Mouse (Mus musculus) liver, embryonic 14 days (tissue): Measurements from ENCODE around the gene Zswim8. TPM values are rescaled to one million over a fixed set of nuclear protein-coding genes. Genes with fewer than 3 reads are reported as not detected.

Experiments
- polyA plus RNA-seq: library from polyadenylated mRNA; depleted of rRNA; stranded (reverse); fragments of >200 nt; gene quantifications from 2 replicates; pipeline ENCODE4 v1.2.3, GENCODE M21; 2012; rRNA removed

The Zswim8 gene
- polyA plus RNA-seq: 13.7 and 15.3 TPM in 2 replicates

DNA sequence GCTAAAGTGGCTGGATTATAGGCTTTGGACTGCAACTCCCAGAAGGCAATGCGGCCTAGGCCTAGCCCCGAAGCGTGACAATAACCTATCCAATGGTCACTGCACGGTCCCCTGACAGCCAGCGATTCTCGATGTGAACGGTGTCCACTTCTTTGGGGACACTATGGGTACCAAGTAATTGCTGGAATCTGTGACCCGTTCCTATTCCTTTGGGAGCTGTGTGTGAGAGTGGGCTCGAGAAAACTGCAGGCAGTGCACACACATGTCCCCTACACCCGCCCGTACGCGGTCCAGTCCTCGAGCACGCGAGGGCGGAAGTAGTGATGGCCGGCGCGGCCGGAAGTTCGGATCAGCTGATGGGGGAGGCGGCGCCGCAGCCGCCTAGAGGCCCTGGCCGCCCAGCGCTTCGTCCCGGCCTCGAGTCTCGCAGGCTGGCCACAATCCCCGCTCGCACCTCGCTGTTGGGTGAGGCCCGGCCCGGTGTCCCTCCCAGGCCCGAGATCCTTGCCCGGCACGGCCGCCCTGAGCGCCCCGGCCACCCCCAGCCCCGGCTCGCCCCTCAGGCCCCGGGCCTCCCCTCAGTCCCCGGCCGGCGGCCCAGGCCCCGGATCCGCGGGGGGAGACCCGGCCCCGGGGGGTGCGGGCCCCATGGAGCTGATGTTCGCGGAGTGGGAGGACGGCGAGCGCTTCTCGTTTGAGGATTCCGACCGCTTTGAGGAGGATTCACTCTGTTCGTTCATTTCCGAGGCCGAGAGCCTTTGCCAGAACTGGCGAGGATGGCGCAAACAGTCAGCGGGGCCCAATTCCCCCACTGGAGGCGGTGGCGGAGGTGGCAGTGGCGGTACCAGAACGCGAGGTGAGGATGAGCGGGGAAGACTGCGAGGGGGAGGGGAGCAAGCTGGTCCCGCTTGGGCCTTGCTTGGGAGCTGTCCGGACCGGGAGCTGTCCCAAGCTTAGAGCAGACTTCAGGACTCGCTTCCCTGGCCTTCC, at the start of gene Zswim8:
Zswim8 (plus strand) TSS at position 352 of the 990 bp plus-strand sequence.

DNA sequence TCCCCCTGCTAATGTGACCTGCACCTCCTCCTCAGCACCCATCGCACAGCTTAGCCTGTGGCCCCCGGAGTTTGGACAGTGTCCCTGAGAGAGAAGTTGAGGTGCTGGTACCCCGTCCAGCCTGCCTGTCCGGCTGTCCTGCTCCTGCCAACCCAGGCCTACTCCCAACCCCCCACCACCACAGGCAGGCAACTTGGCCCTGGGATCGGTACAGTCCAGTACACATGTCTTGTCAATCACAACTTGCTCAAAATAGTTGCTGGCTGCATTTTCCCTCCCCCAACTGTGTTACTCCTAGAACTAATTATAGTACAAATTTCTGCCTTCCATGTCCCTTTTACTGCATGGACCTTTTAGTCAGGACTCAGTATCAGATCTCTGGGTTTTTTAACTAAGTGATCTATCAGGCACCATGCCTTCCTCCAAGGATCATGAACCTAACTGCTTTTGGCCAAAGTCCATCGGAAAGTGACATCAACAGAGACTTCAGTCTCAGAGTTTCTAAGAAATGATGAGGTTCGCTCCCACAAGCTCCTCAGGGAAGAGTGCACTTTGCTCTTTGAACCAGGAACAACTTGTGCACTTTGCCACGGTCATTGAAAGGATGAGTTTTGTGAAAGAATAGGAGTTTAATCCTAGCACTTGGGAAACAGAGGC, 39.1 kb upstream of the Zswim8 start, which contains the start of gene Synpo2l:
Synpo2l (minus strand) TSS at position 201 of the 657 bp plus-strand sequence.

GRCm38 (mm10) chr14:20674064-20674833, 33.1 kb upstream of the Zswim8 start, which contains the start of gene Sec24c:
Sec24c (plus strand) TSS chr14:20674308.

GRCm38 (mm10) chr14:20694884-20695760, 12.2 kb upstream of the Zswim8 start, which contains the start of gene Fut11:
Fut11 (plus strand) TSS chr14:20694968.

DNA sequence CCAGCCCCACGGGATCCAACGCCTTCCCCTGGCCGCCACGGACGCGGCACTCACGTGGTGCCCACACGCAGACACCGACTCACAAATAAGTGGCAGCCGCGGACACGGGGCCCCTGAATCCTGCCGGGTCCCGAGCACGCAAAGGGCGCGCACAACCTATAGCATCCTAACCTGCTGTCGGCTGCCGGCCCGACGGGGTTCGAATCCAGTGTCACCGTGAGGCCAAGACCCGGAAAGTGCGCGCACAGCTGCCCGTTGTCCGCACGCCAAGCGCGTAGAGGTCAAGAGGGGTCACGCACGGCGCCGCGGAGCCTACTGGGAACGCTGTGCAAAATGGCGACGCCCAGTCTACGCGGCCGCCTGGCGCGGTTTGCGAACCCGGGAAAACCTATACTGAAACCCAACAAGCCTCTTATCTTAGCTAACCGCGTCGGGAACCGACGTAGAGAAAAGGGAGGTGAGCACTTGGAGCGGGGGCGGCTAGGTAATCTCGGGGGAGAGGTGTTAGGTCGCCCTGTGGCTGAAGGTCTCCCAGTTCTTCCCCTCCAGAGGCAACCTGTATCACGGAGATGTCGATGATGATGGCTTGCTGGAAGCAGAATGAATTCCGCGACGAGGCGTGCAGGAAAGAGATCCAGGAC, 4.5 kb upstream of the Zswim8 start, which contains the start of gene Chchd1:
Chchd1 (plus strand) TSS at position 266 of the 641 bp plus-strand sequence.

GRCm38 (mm10) chr14:20733952-20734774, 26.8 kb downstream of the Zswim8 start, which contains the start of gene Ndst2:
Ndst2 (minus strand) TSS chr14:20734562.

Other genes starting within 250 kb of the Zswim8 start
- 37.5 and 39.0 TPM in 2 replicates for gene Anxa7, start 227.4 kb upstream of the Zswim8 start, polyA plus RNA-seq
- gene Mss51, start 210.7 kb upstream of the Zswim8 start, polyA plus RNA-seq: 1.4 and 1.9 TPM in 2 replicates
- 25.2 and 29.3 TPM in 2 replicates for gene Ppp3cb, start 161.0 kb upstream of the Zswim8 start, polyA plus RNA-seq
- 1.5 TPM in 2 replicates for gene Usp54, start 66.5 kb upstream of the Zswim8 start, polyA plus RNA-seq
- gene Myoz1, start 51.0 kb upstream of the Zswim8 start, polyA plus RNA-seq: 0.08 and 0.36 TPM in 2 replicates
- gene Synpo2l, start 39.2 kb upstream of the Zswim8 start, polyA plus RNA-seq: 0.05 and 0.43 TPM in 2 replicates
- gene Sec24c, start 33.2 kb upstream of the Zswim8 start, polyA plus RNA-seq: 31.9 and 38.3 TPM in 2 replicates
- gene Fut11, start 12.6 kb upstream of the Zswim8 start, polyA plus RNA-seq: 3.0 and 3.4 TPM in 2 replicates
- gene Chchd1, start 4.5 kb upstream of the Zswim8 start, polyA plus RNA-seq: 63.3 and 71.3 TPM in 2 replicates
- gene Ndst2, start 27.0 kb downstream of the Zswim8 start, polyA plus RNA-seq: 19.0 and 23.5 TPM in 2 replicates
- 4.9 and 6.0 TPM in 2 replicates for gene Camk2g, start 86.5 kb downstream of the Zswim8 start, polyA plus RNA-seq
- gene Plau, start 129.1 kb downstream of the Zswim8 start, polyA plus RNA-seq: 1.3 TPM in 2 replicates
- 16.5 and 18.4 TPM in 2 replicates for gene Vcl, start 221.8 kb downstream of the Zswim8 start, polyA plus RNA-seq